ENCODE assay signal across 11 mouse cellular contexts in genomic region chr14:28949785-28950184, GRCm38 (mm10).
DNase-seq lines count a peak whose midpoint lies in the region; ATAC-seq and TF ChIP-seq lines count a peak whose summit lies in the region.
"Had no signal": no experiment of that assay in that cellular context is flagged by ENCODE, and none has a peak within 500 bp of the region (broad histone marks: within the 10 kb centered on the region; RNA-seq: fewer than 3 reads in every experiment).

No protein-coding gene starts in this region.

- peaks cover 7% of the 10 kb centered on the region; the same call in 1 of the 2 replicates for H3K4me1 ChIP-seq in heart, embryonic 11.5 days (ENCODE audit: control insufficient read depth, insufficient read depth, low read length)

- H3K27ac ChIP-seq in heart, embryonic 11.5 days (ENCODE audit: low read depth, low read length), result no peak overlapping the region
- H3K27ac ChIP-seq in layer of hippocampus, adult 2 months, result no peak overlapping the region
- H3K27ac ChIP-seq: hindbrain, embryonic 15.5 days; limb, embryonic 13.5 days had no signal

- H3K9ac ChIP-seq in heart, embryonic 11.5 days (ENCODE audit: low read depth, low read length), result no peak overlapping the region
- H3K9ac ChIP-seq: hindbrain, embryonic 15.5 days; limb, embryonic 13.5 days had no signal

- no peak overlapping the region for H3K4me2 ChIP-seq in heart, embryonic 11.5 days
- H3K4me2 ChIP-seq: hindbrain, embryonic 15.5 days; limb, embryonic 13.5 days had no signal

- H3K4me3 ChIP-seq in heart, embryonic 11.5 days (ENCODE audit: low read depth, low read length), result no peak overlapping the region
- no peak overlapping the region for H3K4me3 ChIP-seq in layer of hippocampus, adult 2 months
- H3K4me3 ChIP-seq: hindbrain, embryonic 15.5 days; limb, embryonic 13.5 days; myocyte had no signal

- 75% methylated on average over 1 of the region's 1 CpGs for WGBS in heart, embryonic 11.5 days (ENCODE audit: insufficient replicate concordance)

- H3K27me3 ChIP-seq in heart, embryonic 11.5 days (ENCODE audit: control insufficient read depth, insufficient read depth, low read length), result no peaks in the 10 kb centered on the region
- H3K27me3 ChIP-seq: hindbrain, embryonic 15.5 days had no signal

- H3K36me3 ChIP-seq in heart, embryonic 11.5 days (ENCODE audit: control insufficient read depth, insufficient read depth, low read length), result no peaks in the 10 kb centered on the region
- H3K36me3 ChIP-seq: hindbrain, embryonic 15.5 days; limb, embryonic 13.5 days had no signal

- no peak for ATAC-seq in heart, embryonic 11.5 days (replicated peaks; ENCODE audit: insufficient number of reproducible peaks, low FRiP score, low TSS enrichment)

- DNase-seq in heart, adult 11 months, result peak; percentile 55
- peak in 1 of 2 experiments; percentile 39 for DNase-seq in layer of hippocampus, adult 2 months (ENCODE audit: low spot score in 2 of 2)
- DNase-seq in layer of hippocampus, adult 8-10 months (ENCODE audit: low spot score in 2 of 2), result no peak
- peak; percentile 35 for DNase-seq in Muller cell, postnatal 12 days (ENCODE audit: inconsistent ontology term)
- DNase-seq in adrenal gland, postnatal 14 days, result peak; percentile 49
- no peak for DNase-seq in frontal cortex, postnatal 10 days (ENCODE audit: low spot score in 2 of 2)
- DNase-seq: embryo, embryonic 11 days had no signal

- peak; percentile 73 for TF ChIP-seq CTCF in layer of hippocampus, adult 2 months (conservative IDR thresholded peaks at IDR 0.05)

- no peaks in the 10 kb centered on the region for H3K9me3 ChIP-seq in heart, embryonic 11.5 days (replicated peaks; ENCODE audit: control insufficient read depth, low read length)
- H3K9me3 ChIP-seq: hindbrain, embryonic 15.5 days; limb, embryonic 13.5 days had no signal

Comparison
In these comparisons a context has a peak if more than half of its experiments do, and no peak if none do; other contexts are left out.
1. DNase-seq: peak in heart, adult 11 months (single experiment), Muller cell, postnatal 12 days (single experiment) and adrenal gland, postnatal 14 days (single experiment); none in layer of hippocampus, adult 8-10 months (0 of 2) and frontal cortex, postnatal 10 days (0 of 2).